In genomic region chr4:137465125-137465787, GRCm38 (mm10) we compare ENCODE assay signal across 13 mouse cellular contexts. TPM values are rescaled to one million over a fixed set of nuclear protein-coding genes. Genes with fewer than 3 reads are reported as not detected.
DNase-seq lines count a peak whose midpoint lies in the region; ATAC-seq and TF ChIP-seq lines count a peak whose summit lies in the region.
"Had no signal": no experiment of that assay in that cellular context is flagged by ENCODE, and none has a peak within 500 bp of the region (broad histone marks: within the 10 kb centered on the region; RNA-seq: fewer than 3 reads in every experiment).

No protein-coding gene starts in this region.

- H3K27ac ChIP-seq in liver, postnatal 0 days (ENCODE audit: low read depth) = peak overlapping the region; percentile 29; the same call in 1 of the 2 replicates
- H3K27ac ChIP-seq in liver, embryonic 11.5 days (ENCODE audit: low read depth, low read length) = no peak overlapping the region
- peak overlapping the region; percentile 90 for H3K27ac ChIP-seq in heart, adult 2 months
- peak overlapping the region; percentile 84 for H3K27ac ChIP-seq in heart, embryonic 16.5 days (ENCODE audit: low read length)
- H3K27ac ChIP-seq in limb, embryonic 11.5 days (replicated peaks; ENCODE audit: low read depth, low read length) = no peak overlapping the region

- H3K4me2 ChIP-seq in liver, postnatal 0 days (ENCODE audit: low read depth, low read length) = no peak overlapping the region
- no peak overlapping the region for H3K4me2 ChIP-seq in liver, embryonic 11.5 days
- no peak overlapping the region for H3K4me2 ChIP-seq in heart, embryonic 16.5 days (ENCODE audit: low read depth, low read length)
- H3K4me2 ChIP-seq in limb, embryonic 11.5 days (ENCODE audit: low read depth, severe bottlenecking) = no peak overlapping the region

- no peak overlapping the region for H3K4me3 ChIP-seq in liver, postnatal 0 days (ENCODE audit: low read depth, low read length)
- no peak overlapping the region for H3K4me3 ChIP-seq in liver, embryonic 11.5 days (ENCODE audit: low read depth, low read length)
- H3K4me3 ChIP-seq in heart, adult 2 months = no peak overlapping the region
- H3K4me3 ChIP-seq in heart, embryonic 16.5 days (ENCODE audit: low read length) = no peak overlapping the region
- H3K4me3 ChIP-seq in limb, embryonic 11.5 days (ENCODE audit: low read depth, low read length) = no peak overlapping the region

- no peak overlapping the region for H3K9ac ChIP-seq in liver, postnatal 0 days (replicated peaks)
- H3K9ac ChIP-seq in liver, embryonic 11.5 days (ENCODE audit: low read depth, low read length) = no peak overlapping the region
- peak overlapping the region; percentile 52 for H3K9ac ChIP-seq in heart, adult 2 months (ENCODE audit: low read depth, low read length)
- 0 out of 2 replicates have a peak overlapping the region, but pooled peaks have one; percentile 12 for H3K9ac ChIP-seq in heart, embryonic 16.5 days (ENCODE audit: low read length)
- 0 out of 2 replicates have a peak overlapping the region, but pooled peaks have one; percentile 27 for H3K9ac ChIP-seq in limb, embryonic 11.5 days (ENCODE audit: low read length)

- TF ChIP-seq CTCF in liver, postnatal 0 days (IDR thresholded peaks at IDR 0.05; ENCODE audit: low read depth) = no peak
- no peak for TF ChIP-seq CTCF in heart, adult 2 months (IDR thresholded peaks at IDR 0.05)

- 0 out of 2 replicates have a peak, but pooled peaks cover 2% of the 10 kb centered on the region for H3K27me3 ChIP-seq in liver, postnatal 0 days (ENCODE audit: insufficient read depth, low read length)
- H3K27me3 ChIP-seq in liver, embryonic 11.5 days (replicated peaks; ENCODE audit: control insufficient read depth, insufficient read depth, low read length) = 0 out of 2 replicates have a peak, but pooled peaks cover 2% of the 10 kb centered on the region
- H3K27me3 ChIP-seq in heart, adult 2 months (ENCODE audit: control insufficient read depth, insufficient read depth, low read length) = no peaks in the 10 kb centered on the region
- no peaks in the 10 kb centered on the region for H3K27me3 ChIP-seq in heart, embryonic 16.5 days (ENCODE audit: control insufficient read depth, insufficient read depth, low read length)
- H3K27me3 ChIP-seq in limb, embryonic 11.5 days (ENCODE audit: control insufficient read depth, insufficient read depth, low read length) = no peaks in the 10 kb centered on the region

- no peaks in the 10 kb centered on the region; the same call in 1 of the 2 replicates for H3K79me2 ChIP-seq in heart, adult 2 months (replicated peaks; ENCODE audit: control insufficient read depth, insufficient read depth, low read length)

- no peak for DNase-seq in liver, postnatal 0 days
- DNase-seq in liver, embryonic 11.5 days (ENCODE audit: low spot score) = no peak
- DNase-seq in heart, adult 2 months = peak; percentile 72 to 78
- no peak for DNase-seq in limb, embryonic 11.5 days (ENCODE audit: low spot score)
- DNase-seq in retina, embryonic 14.5 days (ENCODE audit: low spot score) = no peak
- DNase-seq: cerebellum, adult 11-12 months; left cerebral cortex, postnatal 4 days; midbrain, embryonic 14.5 days had no signal

- no peaks in the 10 kb centered on the region for H3K36me3 ChIP-seq in liver, postnatal 0 days (replicated peaks; ENCODE audit: insufficient read depth, low read length)
- H3K36me3 ChIP-seq in liver, embryonic 11.5 days (ENCODE audit: control insufficient read depth, insufficient read depth, low read length) = no peaks in the 10 kb centered on the region
- H3K36me3 ChIP-seq in heart, adult 2 months (ENCODE audit: control insufficient read depth, insufficient read depth, low read length) = no peaks in the 10 kb centered on the region
- H3K36me3 ChIP-seq in heart, embryonic 16.5 days (ENCODE audit: control insufficient read depth, insufficient read depth) = no peaks in the 10 kb centered on the region
- no peaks in the 10 kb centered on the region for H3K36me3 ChIP-seq in limb, embryonic 11.5 days (ENCODE audit: control insufficient read depth, insufficient read depth, low read length)

- no peak for ATAC-seq in liver, postnatal 0 days
- ATAC-seq in liver, embryonic 11.5 days (replicated peaks; ENCODE audit: low FRiP score) = no peak
- ATAC-seq in heart, embryonic 16.5 days (replicated peaks; ENCODE audit: extremely low read depth, insufficient read depth, low FRiP score) = no peak
- ATAC-seq in limb, embryonic 11.5 days (ENCODE audit: insufficient number of reproducible peaks, low FRiP score, low TSS enrichment, low read depth) = no peak
- ATAC-seq in frontal cortex, adult (ENCODE audit: low TSS enrichment) = no peak

- peaks cover 10% of the 10 kb centered on the region for H3K4me1 ChIP-seq in liver, postnatal 0 days (ENCODE audit: insufficient read depth)
- H3K4me1 ChIP-seq in liver, embryonic 11.5 days (replicated peaks; ENCODE audit: control insufficient read depth, insufficient read depth, low read length) = peaks cover 16% of the 10 kb centered on the region
- peaks cover 26% of the 10 kb centered on the region for H3K4me1 ChIP-seq in heart, adult 2 months (ENCODE audit: control insufficient read depth, insufficient read depth, low read length)
- peaks cover 33% of the 10 kb centered on the region for H3K4me1 ChIP-seq in heart, embryonic 16.5 days (ENCODE audit: control insufficient read depth, insufficient read depth, low read length)
- H3K4me1 ChIP-seq in limb, embryonic 11.5 days (ENCODE audit: control insufficient read depth, insufficient read depth, low read length) = peaks cover 13% of the 10 kb centered on the region

- TF ChIP-seq EP300 in liver, postnatal 0 days (IDR thresholded peaks at IDR 0.05; ENCODE audit: low read depth) = no peak
- TF ChIP-seq EP300 in heart, adult 2 months (IDR thresholded peaks at IDR 0.05; ENCODE audit: insufficient read depth, low read depth, low read length) = peak; percentile 58; the same call in 1 of the 2 replicates

- intact Hi-C loops in heart, adult 2 months (cut with DNase I) = loop anchor here (1.0 kb wide), 1 partner anchor 33 kb away; no protein-coding TSS in a partner anchor

- WGBS in liver, postnatal 0 days (ENCODE audit: insufficient replicate concordance) = 59% methylated on average over 13 of the region's 13 CpGs
- WGBS in liver, embryonic 11.5 days = 65% methylated on average over 13 of the region's 13 CpGs
- WGBS in heart, adult 2 months = 35% methylated on average over 13 of the region's 13 CpGs
- WGBS in heart, embryonic 16.5 days = 56% methylated on average over 13 of the region's 13 CpGs
- 76% methylated on average over 13 of the region's 13 CpGs for WGBS in limb, embryonic 11.5 days

- 0 out of 2 replicates have a peak, but pooled peaks have one; percentile 30 for TF ChIP-seq POLR2A in heart, adult 2 months (IDR thresholded peaks at IDR 0.05; ENCODE audit: insufficient read depth, low read depth, low read length)

- no peaks in the 10 kb centered on the region for H3K9me3 ChIP-seq in liver, postnatal 0 days (ENCODE audit: low read length)
- H3K9me3 ChIP-seq in liver, embryonic 11.5 days (ENCODE audit: control insufficient read depth, low read length) = no peaks in the 10 kb centered on the region
- no peaks in the 10 kb centered on the region for H3K9me3 ChIP-seq in heart, embryonic 16.5 days (replicated peaks; ENCODE audit: control insufficient read depth, low read length)
- H3K9me3 ChIP-seq in limb, embryonic 11.5 days (ENCODE audit: control insufficient read depth, low read length) = no peaks in the 10 kb centered on the region

RNA-seq across cellular contexts. Expression of gene Hspg2, which starts 3.3 kb away (rescaled TPM):
- 5.1 TPM in 2 replicates for polyA plus RNA-seq in liver, postnatal 0 days (2015; fragmentation: Nextera tagmentation; extraction: Ambion mirVana)
- 19.9 and 20.8 TPM in 2 replicates for polyA plus RNA-seq in liver, embryonic 11.5 days (2014; fragmentation: Nextera tagmentation; extraction: Ambion mirVana)
- 100 to 1,000 TPM; 174 to 190 TPM for total RNA-seq in heart, adult 2 months (2021)
- polyA plus RNA-seq in heart, adult 2 months (2012; rRNA removed) = 86.7 and 114 TPM in 2 replicates
- 52.0 and 56.3 TPM in 2 replicates for polyA plus RNA-seq in heart, embryonic 16.5 days (2015; fragmentation: Nextera tagmentation; extraction: Ambion mirVana)
- 20.6 and 22.4 TPM in 2 replicates for polyA plus RNA-seq in limb, embryonic 11.5 days (2014; fragmentation: Nextera tagmentation; extraction: Ambion mirVana)

RNA-seq across cellular contexts. Expression of gene 1700013G24Rik, which starts 12.2 kb away (rescaled TPM):
- polyA plus RNA-seq in liver, postnatal 0 days (2015; fragmentation: Nextera tagmentation; extraction: Ambion mirVana) = not detected in 2 replicates
- polyA plus RNA-seq in liver, embryonic 11.5 days (2014; fragmentation: Nextera tagmentation; extraction: Ambion mirVana) = not detected in 2 replicates
- not detected for total RNA-seq in heart, adult 2 months (2021)
- 0.38 and 0.57 TPM in 2 replicates for polyA plus RNA-seq in heart, adult 2 months (2012; rRNA removed)
- polyA plus RNA-seq in heart, embryonic 16.5 days (2015; fragmentation: Nextera tagmentation; extraction: Ambion mirVana) = not detected in 2 replicates
- polyA plus RNA-seq in limb, embryonic 11.5 days (2014; fragmentation: Nextera tagmentation; extraction: Ambion mirVana) = not detected in 2 replicates
- total RNA-seq: ES-E14; left cerebral cortex, postnatal 4 days had no signal
- polyA plus RNA-seq: embryonic facial prominence, embryonic 11.5 days; frontal cortex, adult 2 months; midbrain, embryonic 14.5 days had no signal

RNA-seq across cellular contexts. Expression of gene Cela3b, which starts 34.9 kb away (rescaled TPM):
- polyA plus RNA-seq in liver, postnatal 0 days (2015; fragmentation: Nextera tagmentation; extraction: Ambion mirVana) = 0.42 and 6.5 TPM in 2 replicates
- not detected in 2 replicates for polyA plus RNA-seq in liver, embryonic 11.5 days (2014; fragmentation: Nextera tagmentation; extraction: Ambion mirVana)
- total RNA-seq in heart, adult 2 months (2021) = not detected
- polyA plus RNA-seq in heart, adult 2 months (2012; rRNA removed) = 0.32 TPM in 1 of 2 replicates, not detected in the other
- 0.35 TPM in 1 of 2 replicates, not detected in the other for polyA plus RNA-seq in heart, embryonic 16.5 days (2015; fragmentation: Nextera tagmentation; extraction: Ambion mirVana)
- polyA plus RNA-seq in limb, embryonic 11.5 days (2014; fragmentation: Nextera tagmentation; extraction: Ambion mirVana) = not detected in 2 replicates
- total RNA-seq: ES-E14; left cerebral cortex, postnatal 4 days had no signal
- polyA plus RNA-seq: embryonic facial prominence, embryonic 11.5 days; frontal cortex, adult 2 months; midbrain, embryonic 14.5 days had no signal

RNA-seq across cellular contexts. Expression of gene Cela3a, which starts 55.7 kb away (rescaled TPM):
- not detected in 2 replicates for polyA plus RNA-seq in liver, postnatal 0 days (2015; fragmentation: Nextera tagmentation; extraction: Ambion mirVana)
- not detected in 2 replicates for polyA plus RNA-seq in liver, embryonic 11.5 days (2014; fragmentation: Nextera tagmentation; extraction: Ambion mirVana)
- not detected for total RNA-seq in heart, adult 2 months (2021)
- not detected in 2 replicates for polyA plus RNA-seq in heart, adult 2 months (2012; rRNA removed)
- not detected in 2 replicates for polyA plus RNA-seq in heart, embryonic 16.5 days (2015; fragmentation: Nextera tagmentation; extraction: Ambion mirVana)
- polyA plus RNA-seq in limb, embryonic 11.5 days (2014; fragmentation: Nextera tagmentation; extraction: Ambion mirVana) = not detected in 2 replicates
- total RNA-seq: ES-E14; left cerebral cortex, postnatal 4 days had no signal
- polyA plus RNA-seq: embryonic facial prominence, embryonic 11.5 days; frontal cortex, adult 2 months; midbrain, embryonic 14.5 days had no signal

Comparison
In these comparisons a context has a peak if more than half of its experiments do, and no peak if none do; other contexts are left out.
1. H3K27ac ChIP-seq: peak in liver, postnatal 0 days (single experiment), heart, adult 2 months (single experiment) and heart, embryonic 16.5 days (single experiment); none in liver, embryonic 11.5 days (single experiment) and limb, embryonic 11.5 days (single experiment).
2. DNase-seq: peak in heart, adult 2 months (2 of 2); none in liver, postnatal 0 days (single experiment), liver, embryonic 11.5 days (single experiment), limb, embryonic 11.5 days (single experiment) and retina, embryonic 14.5 days (single experiment).
3. H3K9ac ChIP-seq: peak in heart, adult 2 months (single experiment), heart, embryonic 16.5 days (single experiment) and limb, embryonic 11.5 days (single experiment); none in liver, postnatal 0 days (single experiment) and liver, embryonic 11.5 days (single experiment).